Mouse (Mus musculus) liver, embryonic 18 days (tissue): ENCODE data around the gene Gas6. TPM values are rescaled to one million over a fixed set of nuclear protein-coding genes. Genes with fewer than 3 reads are reported as not detected.

Experiments
- polyA plus RNA-seq: library from polyadenylated mRNA; depleted of rRNA; stranded (reverse); fragments of >200 nt; gene quantifications from 2 replicates; pipeline ENCODE4 v1.2.3, GENCODE M21; 2012; rRNA removed

The Gas6 gene
- polyA plus RNA-seq: 7.9 and 8.7 TPM in 2 replicates

DNA sequence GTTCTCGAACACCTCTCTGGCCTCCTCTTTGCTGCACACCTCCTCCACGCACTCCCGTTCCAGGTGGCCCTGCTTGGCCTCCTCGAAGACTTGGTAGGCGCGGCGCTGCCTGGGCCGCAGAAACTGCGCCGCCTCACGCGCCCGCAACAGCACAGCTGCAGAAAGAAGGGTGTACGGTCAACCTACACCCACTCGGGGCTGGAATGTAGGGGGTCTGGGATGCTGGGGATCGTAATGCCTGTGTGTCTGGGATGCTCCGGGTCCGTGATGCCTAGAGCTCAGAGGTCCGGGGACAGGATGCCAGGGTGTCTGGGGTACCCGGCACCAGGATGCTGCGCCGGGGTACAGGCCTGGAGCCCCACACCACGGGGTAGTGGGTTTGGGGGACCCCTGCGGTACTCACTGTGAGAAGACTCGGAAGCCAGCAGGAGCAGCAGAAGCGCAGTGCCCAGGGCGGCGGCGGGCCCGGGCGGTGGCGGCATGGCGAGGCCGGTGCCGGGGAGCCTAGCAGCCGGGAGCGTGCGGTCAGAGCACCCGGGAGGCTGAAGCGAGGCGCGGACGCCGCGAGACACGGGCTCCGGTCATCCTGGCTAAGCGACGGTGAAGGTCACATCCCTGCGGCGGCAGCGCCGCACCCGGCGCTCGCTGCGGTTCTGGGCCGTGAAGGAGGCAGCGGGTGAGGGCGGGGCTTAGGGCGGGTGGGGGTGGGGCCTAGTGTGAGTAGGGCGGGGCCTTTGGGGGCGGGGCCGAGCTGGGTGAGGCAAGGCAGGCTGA lies at the start of gene Gas6:
Gene Gas6, minus strand, starts transcription at position 633 of the 774 bp plus-strand sequence.

DNA sequence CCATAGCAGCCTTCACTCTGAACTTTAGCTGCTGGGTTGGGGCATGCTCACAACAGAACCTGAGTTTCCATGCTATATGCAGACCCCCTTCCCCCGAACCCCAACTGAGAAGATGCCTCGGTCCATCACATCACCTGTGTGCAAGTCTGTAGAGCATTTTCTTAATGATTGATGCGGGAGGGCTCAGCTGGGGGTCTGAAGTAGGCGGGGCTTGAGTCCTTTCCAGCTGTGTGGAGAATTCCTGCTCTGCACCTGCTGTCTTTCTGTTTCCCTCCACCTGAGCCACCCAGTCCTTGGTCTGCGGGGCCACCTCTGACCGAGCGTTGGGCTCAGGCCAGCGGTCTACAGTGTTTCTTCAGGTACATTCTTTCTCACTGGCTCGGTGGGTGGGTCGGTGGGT lies 59.4 kb downstream of the Gas6 start, which contains the start of gene Tmem255b:
Gene Tmem255b, plus strand, starts transcription at position 301 of the 400 bp plus-strand sequence.

Other genes with a start within 250 kb of the Gas6 start
- not detected in 2 replicates for gene Adprhl1, start 240.3 kb downstream of the Gas6 start, polyA plus RNA-seq
- 6.2 and 6.5 TPM in 2 replicates for gene Dcun1d2, start 206.4 kb downstream of the Gas6 start, polyA plus RNA-seq
- gene Tmco3, start 206.3 kb downstream of the Gas6 start, polyA plus RNA-seq: 3.9 and 4.0 TPM in 2 replicates
- 68.0 and 68.1 TPM in 2 replicates for gene Tfdp1, start 155.7 kb downstream of the Gas6 start, polyA plus RNA-seq
- gene Atp4b, start 97.7 kb downstream of the Gas6 start, polyA plus RNA-seq: not detected in 2 replicates
- 0.01 and 0.02 TPM in 2 replicates for gene Grk1, start 89.4 kb downstream of the Gas6 start, polyA plus RNA-seq
- 0.02 and 0.07 TPM in 2 replicates for gene Tmem255b, start 59.3 kb downstream of the Gas6 start, polyA plus RNA-seq
- not detected in 2 replicates for gene 1700029H14Rik, start 68.0 kb upstream of the Gas6 start, polyA plus RNA-seq
- 10.9 and 14.2 TPM in 2 replicates for gene Rasa3, start 183.1 kb upstream of the Gas6 start, polyA plus RNA-seq
- 0.10 TPM in 1 of 2 replicates, not detected in the other for gene Cfap97d2, start 211.4 kb upstream of the Gas6 start, polyA plus RNA-seq